Mouse (Mus musculus): ENCODE data around the gene Slc2a4.

GRCm38 (mm10) chr11:69974907-69975306 lies 26.9 kb upstream of the Slc2a4 start:
- no peak for TF ChIP-seq CTCF (IDR thresholded peaks at IDR 0.05; ENCODE audit: low read depth)
- no peak for TF ChIP-seq EP300 (IDR thresholded peaks at IDR 0.05; ENCODE audit: low read depth)

All from liver, embryonic 14.5 days (tissue).